Mouse (Mus musculus) heart, embryonic 16.5 days (tissue): ENCODE results near the gene Cotl1. TPM values are rescaled to one million over a fixed set of nuclear protein-coding genes. Genes with fewer than 3 reads are reported as not detected.

ENCODE experiments used
- ATAC-seq: fragments of 200-750 bp; cut with Nextera tagmentation; replicated peaks from 2 replicates; pipeline ENCODE4 v1.8.0; 2017; ENCODE audit warnings: moderate number of reproducible peaks; ENCODE audit not compliant: insufficient read depth, low FRiP score; ENCODE audit errors: extremely low read depth
- H3K27ac ChIP-seq: fragments of 300-500 bp; sonication (generic); 2 replicates; pipeline ENCODE4 v1.5.1; 2014; ENCODE audit warnings: mild to moderate bottlenecking, low read length, control low read depth, moderate library complexity
- H3K27me3 ChIP-seq: fragments of 300-500 bp; sonication (generic); 2 replicates; pipeline ENCODE4 v1.6.1; 2014; ENCODE audit warnings: low read length, mixed read lengths; ENCODE audit not compliant: control insufficient read depth, insufficient read depth
- H3K36me3 ChIP-seq: fragments of 300-500 bp; sonication (generic); 2 replicates; pipeline ENCODE4 v1.6.1; 2014; ENCODE audit not compliant: control insufficient read depth, insufficient read depth
- H3K4me1 ChIP-seq: fragments of 300-500 bp; sonication (generic); 2 replicates; pipeline ENCODE4 v1.6.1; 2014; ENCODE audit warnings: low read length, mixed read lengths; ENCODE audit not compliant: control insufficient read depth, insufficient read depth
- H3K4me2 ChIP-seq: fragments of 300-500 bp; sonication (generic); 2 replicates; pipeline ENCODE4 v1.6.1; 2014; ENCODE audit warnings: low read depth, mild to moderate bottlenecking, control low read depth, low read length
- H3K4me3 ChIP-seq: fragments of 300-500 bp; sonication (generic); 2 replicates; pipeline ENCODE4 v1.5.1; 2014; ENCODE audit warnings: mild to moderate bottlenecking, control low read depth, low read length
- H3K9ac ChIP-seq: fragments of 300-500 bp; sonication (generic); 2 replicates; pipeline ENCODE4 v1.6.1; 2014; ENCODE audit warnings: low read length, control low read depth
- H3K9me3 ChIP-seq: fragments of 300-500 bp; sonication (generic); replicated peaks from 2 replicates; pipeline ENCODE4 v1.6.1; 2016; ENCODE audit warnings: low read length; ENCODE audit not compliant: control insufficient read depth
- WGBS: fragments of 180-500 bp; shearing (Covaris S2); extraction: QIAGEN DNeasy Blood & Tissue Kit; methylation state at CpG from one replicate; pipeline ENCODE4 v1.1.7; 2014; 5-methylcytosine and 5-hydroxymethylcytosine counted together
- polyA plus RNA-seq: library from polyadenylated mRNA; unstranded; fragments of >200 nt; fragmentation: Nextera tagmentation; extraction: Ambion mirVana; gene quantifications from 2 replicates; pipeline ENCODE4 v1.2.1, GENCODE M21; 2015

Gene Cotl1
- polyA plus RNA-seq, 1 experiment from 2014 or later, result 56.1 TPM

- H3K4me2 ChIP-seq, result no peak overlapping the region
- H3K36me3 ChIP-seq, result no peaks in the 10 kb centered on the region; the same call in 1 of the 2 replicates
- H3K27me3 ChIP-seq, result no peaks in the 10 kb centered on the region
- H3K4me1 ChIP-seq, result peaks cover 13% of the 10 kb centered on the region
- 83% methylated on average over 6 of the region's 6 CpGs for WGBS
- H3K9ac ChIP-seq, result no peak overlapping the region
- ATAC-seq, result no peak
- no peaks in the 10 kb centered on the region for H3K9me3 ChIP-seq
- no peak overlapping the region for H3K27ac ChIP-seq
- no peak overlapping the region for H3K4me3 ChIP-seq
Measured at GRCm38 (mm10) chr8:119816219-119816618, 24.1 kb downstream of the Cotl1 start.

GRCm38 (mm10) chr8:119812650-119813431 is 27.5 kb downstream of the Cotl1 start:
- Histone ChIP-seq H3K4me2 (no peak overlapping the region), H3K36me3 (peaks cover 2% of the 10 kb centered on the region), H3K9me3 (no peaks in the 10 kb centered on the region), H3K4me3 (no peak overlapping the region), H3K4me1 (peaks cover 13% of the 10 kb centered on the region), H3K9ac (no peak overlapping the region), H3K27ac (peak overlapping the region; percentile 40), H3K27me3 (no peaks in the 10 kb centered on the region)
- ATAC-seq, result peak; percentile 19; the same call in 1 of the 2 replicates
- WGBS, result 66% methylated on average over 12 of the region's 12 CpGs

GRCm38 (mm10) chr8:119811925-119812324 is 28.4 kb downstream of the Cotl1 start:
- Histone ChIP-seq H3K36me3 (peaks cover 2% of the 10 kb centered on the region), H3K4me3 (no peak overlapping the region), H3K4me1 (peaks cover 15% of the 10 kb centered on the region), H3K27me3 (no peaks in the 10 kb centered on the region), H3K9ac (no peak overlapping the region), H3K9me3 (no peaks in the 10 kb centered on the region), H3K4me2 (no peak overlapping the region), H3K27ac (peak overlapping the region; percentile 1; the same call in 1 of the 2 replicates)
- no peak for ATAC-seq
- WGBS, result 49% methylated on average over 6 of the region's 6 CpGs

- Histone ChIP-seq H3K4me2 (no peak overlapping the region), H3K9ac (no peak overlapping the region), H3K4me3 (no peak overlapping the region), H3K4me1 (peaks cover 16% of the 10 kb centered on the region), H3K9me3 (no peaks in the 10 kb centered on the region), H3K27ac (no peak overlapping the region), H3K36me3 (peaks cover 2% of the 10 kb centered on the region), H3K27me3 (no peaks in the 10 kb centered on the region)
- WGBS, result 84% methylated on average over 14 of the region's 14 CpGs
- no peak for ATAC-seq
Measured at GRCm38 (mm10) chr8:119810953-119811499, 29.3 kb downstream of the Cotl1 start.

GRCm38 (mm10) chr8:119810127-119810868 is 30.0 kb downstream of the Cotl1 start:
- Histone ChIP-seq H3K4me3 (no peak overlapping the region), H3K27me3 (no peaks in the 10 kb centered on the region), H3K36me3 (peaks cover 2% of the 10 kb centered on the region), H3K9me3 (no peaks in the 10 kb centered on the region), H3K9ac (no peak overlapping the region), H3K4me2 (no peak overlapping the region), H3K27ac (no peak overlapping the region), H3K4me1 (peaks cover 16% of the 10 kb centered on the region)
- no peak for ATAC-seq
- 85% methylated on average over 23 of the region's 23 CpGs for WGBS

GRCm38 (mm10) chr8:119809620-119810019 is 30.7 kb downstream of the Cotl1 start:
- H3K4me2 ChIP-seq, result no peak overlapping the region
- H3K9me3 ChIP-seq, result no peaks in the 10 kb centered on the region
- H3K27ac ChIP-seq, result no peak overlapping the region
- H3K36me3 ChIP-seq, result peaks cover 2% of the 10 kb centered on the region; the same call in 1 of the 2 replicates
- no peak overlapping the region for H3K9ac ChIP-seq
- 93% methylated on average over 9 of the region's 9 CpGs for WGBS
- H3K27me3 ChIP-seq, result no peaks in the 10 kb centered on the region
- H3K4me1 ChIP-seq, result peaks cover 16% of the 10 kb centered on the region
- H3K4me3 ChIP-seq, result no peak overlapping the region
- no peak for ATAC-seq

- Histone ChIP-seq H3K9me3 (no peaks in the 10 kb centered on the region), H3K9ac (no peak overlapping the region), H3K27ac (no peak overlapping the region), H3K4me2 (no peak overlapping the region), H3K27me3 (no peaks in the 10 kb centered on the region), H3K4me3 (no peak overlapping the region), H3K4me1 (peaks cover 11% of the 10 kb centered on the region), H3K36me3 (peaks cover 2% of the 10 kb centered on the region; the same call in 1 of the 2 replicates)
- WGBS, result 86% methylated on average over 4 of the region's 4 CpGs
- ATAC-seq, result no peak
Measured at GRCm38 (mm10) chr8:119807687-119808086, 32.7 kb downstream of the Cotl1 start.

GRCm38 (mm10) chr8:119806422-119807263 is 33.7 kb downstream of the Cotl1 start:
- peaks cover 2% of the 10 kb centered on the region; the same call in 1 of the 2 replicates for H3K36me3 ChIP-seq
- no peak overlapping the region for H3K4me2 ChIP-seq
- ATAC-seq, result peak; percentile 23; the same call in 1 of the 2 replicates
- H3K27me3 ChIP-seq, result no peaks in the 10 kb centered on the region
- peaks cover 3% of the 10 kb centered on the region; the same call in 1 of the 2 replicates for H3K4me1 ChIP-seq
- no peak overlapping the region for H3K9ac ChIP-seq
- no peaks in the 10 kb centered on the region for H3K9me3 ChIP-seq
- H3K27ac ChIP-seq, result no peak overlapping the region; the same call in 1 of the 2 replicates
- WGBS, result 55% methylated on average over 14 of the region's 14 CpGs
- H3K4me3 ChIP-seq, result no peak overlapping the region
